Mouse (Mus musculus) colon, adult 2 months (tissue): ENCODE data around the gene Eya2. TPM values are rescaled to one million over a fixed set of nuclear protein-coding genes. Genes with fewer than 3 reads are reported as not detected.

Experiments
- polyA plus RNA-seq: library from polyadenylated mRNA; depleted of rRNA; stranded (reverse); fragments of >200 nt; gene quantifications from 2 replicates; pipeline ENCODE4 v1.2.3, GENCODE M21; 2012; rRNA removed

Gene Eya2
- 2.5 and 3.7 TPM in 2 replicates for polyA plus RNA-seq

DNA sequence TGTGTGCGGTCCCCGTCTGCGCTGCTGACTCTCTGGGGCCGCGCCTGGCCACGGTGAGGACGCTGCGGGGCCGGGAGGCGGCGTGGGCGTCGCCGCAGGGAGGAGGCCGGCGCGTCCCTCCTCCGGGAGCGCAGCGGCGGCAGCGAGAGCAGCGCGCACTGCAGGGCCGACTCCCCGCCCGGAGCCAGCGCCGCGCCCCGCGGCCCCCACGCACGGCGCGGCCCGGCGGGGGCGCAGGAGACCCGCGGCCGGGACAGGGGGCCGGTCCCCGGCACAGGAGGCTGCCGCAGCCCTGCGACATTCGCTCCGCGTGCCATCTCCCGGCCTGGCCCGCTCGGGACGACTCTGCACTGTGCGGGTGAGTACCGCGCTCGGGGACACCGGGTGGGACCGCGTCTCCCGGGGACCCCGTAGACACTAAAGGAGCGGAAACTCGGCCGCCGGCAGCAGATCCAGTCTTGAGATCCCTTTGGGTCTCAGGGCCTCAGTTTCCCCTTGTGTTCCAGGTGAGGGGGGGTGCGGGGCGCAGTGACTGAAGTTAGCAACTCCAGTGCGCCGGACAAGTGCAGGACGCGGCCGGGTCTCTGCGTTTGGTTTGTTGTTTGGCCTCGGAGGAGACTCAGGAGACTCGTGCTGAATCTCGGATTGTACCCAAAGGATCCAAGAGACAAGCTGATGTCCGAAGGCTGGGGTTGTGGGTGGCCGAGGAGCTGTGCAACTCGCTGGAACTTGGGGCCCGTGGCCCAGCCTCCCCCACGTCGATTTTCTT lies at the start of gene Eya2:
Gene Eya2, plus strand, starts transcription at position 126 of the 769 bp plus-strand sequence.

Other genes with a start within 250 kb of the Eya2 start
- not detected in 2 replicates for gene Zfp663, start 226.3 kb upstream of the Eya2 start, polyA plus RNA-seq
- 0.96 and 1.2 TPM in 2 replicates for gene Zfp334, start 206.8 kb upstream of the Eya2 start, polyA plus RNA-seq
- gene Ocstamp, start 194.6 kb upstream of the Eya2 start, polyA plus RNA-seq, result 0.55 and 0.68 TPM in 2 replicates
- 0.68 and 1.0 TPM in 2 replicates for gene Slc13a3, start 121.8 kb upstream of the Eya2 start, polyA plus RNA-seq
- gene Trp53rka, start 101.7 kb upstream of the Eya2 start, polyA plus RNA-seq, result 19.5 and 24.3 TPM in 2 replicates
- gene Slc2a10, start 91.2 kb upstream of the Eya2 start, polyA plus RNA-seq, result 19.7 and 20.4 TPM in 2 replicates